Mouse (Mus musculus) midbrain, embryonic 14.5 days (tissue): ENCODE measurements around the gene Tmem189. TPM values are rescaled to one million over a fixed set of nuclear protein-coding genes. Genes with fewer than 3 reads are reported as not detected.
"Not testable (repeated sequence)": the region's sequence is repeated elsewhere in the genome, so short reads cannot be mapped to it uniquely, and the experiment has no call there.

Experiments used
- ATAC-seq: fragments of 200-750 bp; cut with Nextera tagmentation; 2 replicates; pipeline ENCODE4 v1.8.0; 2017; ENCODE audit warnings: moderate number of reproducible peaks, moderate library complexity; ENCODE audit not compliant: low FRiP score, low TSS enrichment
- DNase-seq: peaks from one replicate; pipeline ENCODE4 v3.0.0-alpha.2; 2015
- H3K27ac ChIP-seq: fragments of 300-500 bp; sonication (generic); replicated peaks from 2 replicates; pipeline ENCODE4 v1.5.1; 2014; ENCODE audit warnings: mild to moderate bottlenecking, low read depth, low read length, moderate library complexity
- H3K27me3 ChIP-seq: fragments of 300-500 bp; sonication (generic); 2 replicates; pipeline ENCODE4 v1.6.1; 2014; ENCODE audit warnings: low read length, control low read depth, mixed read lengths; ENCODE audit not compliant: control insufficient read depth, insufficient read depth
- H3K36me3 ChIP-seq: fragments of 300-500 bp; sonication (generic); 2 replicates; pipeline ENCODE4 v1.6.1; 2014; ENCODE audit warnings: low read length, control low read depth; ENCODE audit not compliant: control insufficient read depth, insufficient read depth
- H3K4me1 ChIP-seq: fragments of 300-500 bp; sonication (generic); 2 replicates; pipeline ENCODE4 v1.6.1; 2014; ENCODE audit warnings: mild to moderate bottlenecking, antibody characterized with exemption, low read length, control low read depth; ENCODE audit not compliant: control insufficient read depth, insufficient read depth
- H3K4me2 ChIP-seq: fragments of 300-500 bp; sonication (generic); 2 replicates; pipeline ENCODE4 v1.6.1; 2014; ENCODE audit warnings: mild to moderate bottlenecking, low read length, moderate library complexity
- H3K4me3 ChIP-seq: fragments of 300-500 bp; sonication (generic); replicated peaks from 2 replicates; pipeline ENCODE4 v1.5.1; 2014; ENCODE audit warnings: low read depth, low read length
- H3K9ac ChIP-seq: fragments of 300-500 bp; sonication (generic); replicated peaks from 2 replicates; pipeline ENCODE4 v1.6.1; 2014; ENCODE audit warnings: mild to moderate bottlenecking, low read length, moderate library complexity
- H3K9me3 ChIP-seq: fragments of 300-500 bp; sonication (generic); 2 replicates; pipeline ENCODE4 v1.6.1; 2016; ENCODE audit warnings: low read length, control low read depth, mixed read lengths; ENCODE audit not compliant: control insufficient read depth
- WGBS: fragments of 180-500 bp; shearing (Covaris S2); extraction: QIAGEN DNeasy Blood & Tissue Kit; methylation state at CpG from one replicate; pipeline ENCODE4 v1.1.7; 2014; 5-methylcytosine and 5-hydroxymethylcytosine counted together
- polyA plus RNA-seq: library from polyadenylated mRNA; unstranded; fragments of >200 nt; fragmentation: Nextera tagmentation; extraction: Ambion mirVana; gene quantifications from 2 replicates; pipeline ENCODE4 v1.2.1, GENCODE M21; 2014

Tmem189 gene
- polyA plus RNA-seq, 1 experiment from 2014 or later: 28.8 TPM

DNA sequence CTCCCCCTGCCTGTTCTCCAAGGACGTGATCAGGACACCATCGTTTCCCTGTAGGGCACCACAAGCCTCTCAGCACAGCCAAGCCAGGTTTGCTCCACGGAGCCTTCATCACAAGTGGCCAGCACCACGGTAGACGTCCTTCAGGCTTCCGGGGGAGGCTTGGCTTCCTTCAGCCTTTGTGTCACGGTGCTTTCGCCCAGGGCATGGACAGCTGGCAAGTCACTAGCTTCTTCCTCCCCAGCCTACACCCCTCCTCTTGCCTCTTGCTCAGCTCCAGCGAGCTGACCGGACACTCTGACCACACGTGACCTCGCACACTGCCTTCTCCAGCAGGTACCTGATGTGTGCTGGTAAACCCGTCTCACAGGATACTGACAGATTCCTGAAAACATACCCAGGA is 67.3 kb downstream of the Tmem189 start:
- Histone ChIP-seq H3K36me3 (0 out of 2 replicates have a peak, but pooled peaks cover 6% of the 10 kb centered on the region), H3K9ac (no peak overlapping the region), H3K4me1 (0 out of 2 replicates have a peak, but pooled peaks cover 2% of the 10 kb centered on the region), H3K9me3 (no peaks in the 10 kb centered on the region), H3K27ac (no peak overlapping the region), H3K4me3 (no peak overlapping the region), H3K27me3 (no peaks in the 10 kb centered on the region), H3K4me2 (no peak overlapping the region)
- no peak for ATAC-seq
- no peak for DNase-seq
- 91% methylated on average over 13 of the region's 13 CpGs for WGBS

DNA sequence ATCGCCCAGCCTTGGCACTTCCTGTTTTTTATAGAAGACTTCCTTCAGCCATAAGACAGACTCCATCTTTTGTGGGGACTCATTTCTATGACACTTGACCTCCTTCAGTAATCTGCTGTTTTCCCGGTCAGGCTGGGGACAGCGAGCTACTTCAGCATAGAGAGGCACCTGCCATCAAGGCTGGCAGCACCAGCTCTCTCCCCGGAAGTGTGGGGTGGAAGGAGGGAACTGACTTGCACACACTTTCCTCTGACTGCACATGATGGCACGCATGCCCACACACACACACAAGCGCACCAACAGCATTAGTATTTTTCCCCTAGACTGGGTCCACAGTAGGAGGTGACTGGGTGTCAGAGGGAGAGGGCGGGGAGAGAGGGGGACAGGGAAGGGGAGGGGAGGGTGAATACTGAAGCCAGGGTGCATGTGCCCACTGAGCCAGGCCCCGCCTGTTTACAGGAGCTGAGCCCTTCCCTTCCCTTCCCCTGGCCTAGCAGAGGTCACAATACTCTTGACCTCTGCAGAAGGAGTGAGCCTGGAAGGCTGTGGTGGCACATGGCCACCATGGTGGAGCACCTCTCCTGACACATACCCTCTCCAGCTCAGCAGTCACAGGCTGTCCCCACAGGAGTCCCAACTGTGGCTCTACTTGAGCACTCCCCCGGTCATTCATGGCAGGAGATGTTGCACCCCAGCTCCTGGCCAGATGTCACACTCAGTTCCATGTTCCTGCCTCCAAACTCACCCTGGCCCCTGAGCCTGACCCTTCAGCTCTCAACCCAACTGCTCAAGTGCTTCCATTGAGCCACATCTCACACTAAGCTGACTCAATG is 68.2 kb downstream of the Tmem189 start:
- Histone ChIP-seq H3K4me1 (0 out of 2 replicates have a peak, but pooled peaks cover 6% of the 10 kb centered on the region), H3K36me3 (peaks cover 11% of the 10 kb centered on the region), H3K27ac (no peak overlapping the region), H3K9ac (no peak overlapping the region), H3K27me3 (no peaks in the 10 kb centered on the region), H3K4me2 (no peak overlapping the region), H3K4me3 (no peak overlapping the region), H3K9me3 (no peaks in the 10 kb centered on the region)
- ATAC-seq (no peak), DNase-seq (no peak)
- WGBS: 82% methylated on average over 9 of the region's 9 CpGs

DNA sequence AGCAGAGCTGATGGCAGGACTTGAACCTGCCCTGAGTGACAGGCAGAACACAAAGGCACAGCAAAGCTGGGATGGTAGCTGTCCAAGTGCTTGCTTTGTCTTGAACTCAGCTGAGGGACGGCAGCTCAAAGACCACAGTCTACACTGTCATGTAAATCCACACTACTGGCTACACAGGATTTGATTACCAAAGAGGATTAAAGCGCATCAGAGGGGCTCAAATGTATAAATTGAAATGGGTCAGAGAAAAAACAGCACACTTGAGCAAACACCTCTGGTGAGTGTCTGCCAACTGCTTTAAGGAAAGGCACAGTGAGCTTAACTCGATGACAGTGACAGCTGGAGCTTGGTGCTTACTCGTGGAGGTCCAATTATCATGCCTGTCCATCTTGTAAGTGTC is 72.2 kb downstream of the Tmem189 start:
- no peaks in the 10 kb centered on the region for H3K27me3 ChIP-seq
- no peak for DNase-seq
- H3K4me1 ChIP-seq: 0 out of 2 replicates have a peak, but pooled peaks cover 6% of the 10 kb centered on the region
- no peak overlapping the region for H3K4me2 ChIP-seq
- no peak overlapping the region for H3K9ac ChIP-seq
- peaks cover 40% of the 10 kb centered on the region for H3K36me3 ChIP-seq
- H3K9me3 ChIP-seq: no peaks in the 10 kb centered on the region
- ATAC-seq: no peak
- no peak overlapping the region for H3K4me3 ChIP-seq
- peak overlapping the region; percentile 26; the same call in 1 of the 2 replicates for H3K27ac ChIP-seq
- 16% methylated on average over 4 of the region's 4 CpGs for WGBS

DNA sequence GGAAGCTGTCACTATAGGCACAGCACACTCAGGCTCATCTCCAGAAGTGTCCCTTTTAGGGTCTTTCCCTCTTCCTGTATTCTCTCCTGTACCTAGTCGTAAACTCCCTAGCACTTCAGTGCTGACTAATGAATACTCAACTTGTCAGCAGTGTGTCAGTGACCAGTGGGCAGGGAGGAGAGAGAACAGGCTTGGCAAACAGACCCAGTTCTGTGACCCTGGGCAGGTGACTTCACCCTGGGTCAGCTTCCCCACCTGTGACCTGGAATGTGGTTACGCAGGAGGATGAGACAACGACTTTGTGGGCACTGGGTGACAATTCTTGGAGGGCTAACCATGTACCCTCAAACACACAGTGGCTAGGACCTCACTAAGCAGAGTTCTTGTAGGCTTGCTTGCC is 72.6 kb downstream of the Tmem189 start:
- peaks cover 41% of the 10 kb centered on the region for H3K36me3 ChIP-seq
- H3K27ac ChIP-seq: peak overlapping the region; percentile 26; the same call in 1 of the 2 replicates
- no peak overlapping the region for H3K4me2 ChIP-seq
- DNase-seq: no peak
- no peak overlapping the region for H3K9ac ChIP-seq
- no peak for ATAC-seq
- no peak overlapping the region for H3K4me3 ChIP-seq
- WGBS: 97% methylated on average over 3 of the region's 3 CpGs
- H3K27me3 ChIP-seq: no peaks in the 10 kb centered on the region
- no peaks in the 10 kb centered on the region for H3K9me3 ChIP-seq
- 0 out of 2 replicates have a peak, but pooled peaks cover 6% of the 10 kb centered on the region for H3K4me1 ChIP-seq

DNA sequence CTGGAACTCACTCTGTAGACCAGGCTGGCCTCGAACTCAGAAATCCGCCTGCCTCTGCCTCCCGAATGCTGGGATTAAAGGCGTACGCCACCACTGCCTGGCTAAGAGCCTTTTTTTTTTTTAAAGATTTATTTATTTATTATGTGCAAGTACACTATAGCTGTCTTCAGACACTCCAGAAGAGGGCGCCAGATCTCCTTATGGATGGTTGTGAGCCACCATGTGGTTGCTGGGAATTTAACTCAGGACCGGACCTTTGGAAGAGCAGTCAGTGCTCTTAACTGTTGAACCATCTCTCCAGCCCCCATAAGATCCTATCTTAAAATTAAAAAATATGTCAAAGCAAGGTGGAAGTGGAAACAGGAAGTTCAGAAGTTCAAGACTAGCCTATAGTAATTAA is 76.3 kb downstream of the Tmem189 start:
- 92% methylated on average over 7 of the region's 7 CpGs for WGBS

DNA sequence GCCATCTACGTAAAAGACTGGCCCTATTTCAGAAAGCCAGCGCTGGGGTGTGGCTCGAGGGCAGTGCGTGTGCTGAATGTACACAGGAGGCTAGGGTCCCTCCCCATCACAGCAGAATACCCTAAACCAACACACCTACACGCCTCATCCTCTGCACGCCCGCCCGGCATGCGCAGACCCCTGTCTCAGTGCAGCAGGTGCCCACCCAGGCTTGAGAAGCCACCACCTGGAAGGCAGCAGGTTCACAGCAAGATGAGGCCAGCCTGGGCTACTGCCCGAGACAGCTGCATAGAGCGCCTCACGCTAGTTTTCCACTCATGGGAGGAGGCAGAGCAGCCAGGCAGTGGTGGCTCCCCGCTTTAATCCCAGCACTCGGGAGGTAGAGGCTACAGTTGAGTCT is 77.5 kb downstream of the Tmem189 start:
- H3K9ac ChIP-seq: no peak overlapping the region
- H3K9me3 ChIP-seq: no peaks in the 10 kb centered on the region
- WGBS: 95% methylated on average over 14 of the region's 14 CpGs
- no peak overlapping the region for H3K27ac ChIP-seq
- H3K4me1 ChIP-seq: 0 out of 2 replicates have a peak, but pooled peaks cover 1% of the 10 kb centered on the region
- no peak overlapping the region for H3K4me3 ChIP-seq
- no peak overlapping the region for H3K4me2 ChIP-seq
- peaks cover 62% of the 10 kb centered on the region for H3K36me3 ChIP-seq
- ATAC-seq: no peak
- no peak for DNase-seq
- H3K27me3 ChIP-seq: no peaks in the 10 kb centered on the region

More for the DNA sequence above, 76.3 kb downstream of the Tmem189 start:
- H3K4me3 ChIP-seq, H3K9me3 ChIP-seq, H3K27me3 ChIP-seq, H3K4me2 ChIP-seq, H3K4me1 ChIP-seq, ATAC-seq, H3K27ac ChIP-seq, DNase-seq, H3K9ac ChIP-seq: not testable (repeated sequence)
- H3K36me3 ChIP-seq: peaks cover 61% of the 10 kb centered on the region

DNA sequence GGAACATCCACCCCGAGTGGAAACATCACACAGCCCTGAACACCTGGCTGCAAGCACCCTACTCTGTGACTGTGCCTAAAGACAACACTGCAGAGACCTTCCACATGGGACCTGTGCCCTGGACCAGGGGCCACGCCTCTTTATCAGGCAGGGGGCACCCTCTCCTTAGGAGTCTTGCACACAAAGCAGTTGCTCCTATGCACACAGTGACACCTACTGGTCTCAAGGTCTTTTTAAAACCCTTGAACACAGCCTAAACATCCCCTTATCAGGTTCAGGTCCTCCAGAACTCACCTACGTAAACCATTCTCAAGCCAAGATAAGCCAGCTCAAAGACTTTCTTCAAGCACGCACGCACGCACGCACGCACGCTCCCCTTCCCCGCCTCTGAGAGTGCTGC is 78.3 kb downstream of the Tmem189 start:
- no peak overlapping the region for H3K4me3 ChIP-seq
- H3K9me3 ChIP-seq: no peaks in the 10 kb centered on the region
- DNase-seq (no peak), ATAC-seq (no peak)
- H3K36me3 ChIP-seq: peaks cover 58% of the 10 kb centered on the region
- no peak overlapping the region for H3K9ac ChIP-seq
- 96% methylated on average over 10 of the region's 10 CpGs for WGBS
- H3K27me3 ChIP-seq: no peaks in the 10 kb centered on the region
- no peak overlapping the region for H3K27ac ChIP-seq
- H3K4me1 ChIP-seq: no peaks in the 10 kb centered on the region
- H3K4me2 ChIP-seq: no peak overlapping the region

DNA sequence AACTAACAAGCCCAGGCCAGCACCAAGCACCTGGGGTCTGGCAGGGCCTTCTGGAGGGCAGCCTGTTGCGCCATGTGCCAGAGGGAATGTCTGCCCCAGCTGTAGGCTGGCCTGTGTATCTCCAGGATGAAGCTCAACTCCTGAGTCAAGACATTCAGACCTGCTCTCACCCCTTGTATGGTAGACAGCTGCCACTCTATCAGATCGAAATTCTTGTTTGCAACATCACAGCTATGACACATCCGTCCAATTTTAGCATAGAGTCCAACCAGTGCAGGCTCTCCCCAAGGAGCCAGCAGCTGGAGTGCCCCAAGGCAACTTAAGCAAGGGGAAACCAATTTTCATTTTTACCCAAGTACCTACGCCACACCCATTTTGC is 82.9 kb downstream of the Tmem189 start:
- H3K27me3 ChIP-seq: no peaks in the 10 kb centered on the region
- no peaks in the 10 kb centered on the region for H3K4me1 ChIP-seq
- H3K9me3 ChIP-seq: no peaks in the 10 kb centered on the region
- no peak overlapping the region for H3K4me3 ChIP-seq
- no peak for DNase-seq
- H3K27ac ChIP-seq: no peak overlapping the region
- H3K4me2 ChIP-seq: no peak overlapping the region
- H3K36me3 ChIP-seq: peaks cover 30% of the 10 kb centered on the region
- no peak for ATAC-seq
- no peak overlapping the region for H3K9ac ChIP-seq
- WGBS: 96% methylated on average over 4 of the region's 4 CpGs
